Mouse (Mus musculus): ENCODE measurements at regions not wholly inside any gene's neighbourhood (a gene's known extent, or its start where the extent isn't known, plus 50 kb on each side); places are given as distances from the start of the nearest gene placed in this dataset.

GRCm38 (mm10) chr9:26502027-26502426, 231.5 kb upstream of the B3gat1 start:
- TF ChIP-seq CTCF (IDR thresholded peaks at IDR 0.05; ENCODE audit: control insufficient read depth, insufficient read depth, insufficient read length) (no peak), USF1 (IDR thresholded peaks at IDR 0.05; ENCODE audit: low read depth) (no peak), MYOG (IDR thresholded peaks at IDR 0.05; ENCODE audit: control insufficient read depth, extremely low read depth, insufficient read length) (no peak), MAX (IDR thresholded peaks at IDR 0.05) (no peak), MYOD1 (IDR thresholded peaks at IDR 0.05; ENCODE audit: control insufficient read depth, insufficient read length, low read depth) (no peak), CEBPB (IDR thresholded peaks at IDR 0.05; ENCODE audit: low read depth) (no peak)

All from C2C12 (cell line).